Mouse (Mus musculus) left cerebral cortex, postnatal 4 days (tissue): ENCODE measurements around the gene Lrmda. TPM values are rescaled to one million over a fixed set of nuclear protein-coding genes. Genes with fewer than 3 reads are reported as not detected.
A peak's percentile ranks its signal among the peaks of the same experiment; 100 is the strongest.

Experiments
- DNase-seq: peaks from one replicate; pipeline ENCODE4 v3.0.0-alpha.2; 2022
- intact Hi-C: fragments of 180-260 bp; cut with DNase I; formaldehyde crosslinking; loops from one replicate; pipeline ENCODE4 v1.15.1; 2025
- total RNA-seq, 2 experiments: library from RNA; stranded (reverse); gene quantifications; 2 replicates each; pipeline ENCODE4 v1.2.3; 2021

Gene Lrmda
- under 1 TPM in 1 of 2 experiments, not detected in 1; 0.74 TPM for total RNA-seq

DNA sequence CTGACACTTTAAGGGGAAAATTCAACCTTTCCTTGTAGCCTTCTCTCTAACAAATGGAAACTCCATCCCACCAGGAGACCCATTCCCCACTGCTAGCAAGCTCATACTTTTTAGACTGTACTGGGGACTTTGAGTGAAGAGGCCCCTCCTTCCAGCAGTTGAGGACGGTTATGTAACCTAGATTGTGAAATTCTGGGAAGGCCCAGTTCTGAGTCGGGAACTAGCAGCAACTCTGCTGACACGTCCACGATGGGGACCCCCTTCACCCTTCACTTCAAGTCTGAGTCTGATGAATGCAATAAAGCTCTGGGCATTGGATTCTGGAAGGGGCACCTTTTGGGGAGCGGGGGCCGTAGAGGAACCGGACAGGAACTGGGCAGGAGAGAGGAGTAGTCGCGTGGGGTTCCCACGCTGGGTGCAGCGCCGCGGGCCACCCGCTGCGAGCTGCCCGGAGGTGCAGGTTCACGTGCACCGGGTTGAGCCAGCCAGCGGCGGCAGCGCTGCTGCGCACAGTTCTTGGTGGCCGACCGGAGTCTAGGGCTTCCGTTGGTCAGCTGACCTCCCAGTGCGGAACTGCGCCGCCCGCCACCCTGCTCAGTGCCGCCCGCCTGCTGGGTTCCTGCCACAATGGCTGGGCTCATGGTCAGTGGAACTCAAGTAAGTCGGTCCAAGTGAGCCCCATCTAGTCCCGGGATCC is at the start of gene Lrmda:
Gene Lrmda, plus strand, starts transcription at position 461 of the 697 bp plus-strand sequence.
- intact Hi-C loops: no loop called here
- DNase-seq: peak; percentile 32

DNA sequence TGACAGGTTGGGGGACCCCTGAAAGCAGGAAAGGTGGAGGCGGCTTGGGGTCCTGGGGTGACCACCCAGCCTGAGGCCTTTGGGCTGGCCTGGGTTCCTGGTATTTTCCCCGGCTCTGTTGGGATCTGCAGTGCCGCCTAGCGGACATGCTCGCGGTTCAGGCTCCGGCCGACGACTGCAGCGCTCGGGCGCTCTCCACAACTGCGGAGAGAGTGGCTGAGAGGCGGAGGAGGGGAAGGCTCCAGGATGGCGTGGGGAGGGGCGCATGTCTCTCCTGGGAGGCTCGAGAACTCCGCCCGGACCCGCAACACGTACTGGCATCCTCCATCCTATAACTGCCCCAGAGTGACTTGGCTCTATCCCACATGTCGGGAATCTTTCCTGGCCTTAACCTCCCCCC is 38.0 kb upstream of the Lrmda start:
- intact Hi-C loops: loop anchor here (10.0 kb wide), 1 partner anchor 833 kb away; no protein-coding TSS in a partner anchor
- peak; percentile 79 for DNase-seq

DNA sequence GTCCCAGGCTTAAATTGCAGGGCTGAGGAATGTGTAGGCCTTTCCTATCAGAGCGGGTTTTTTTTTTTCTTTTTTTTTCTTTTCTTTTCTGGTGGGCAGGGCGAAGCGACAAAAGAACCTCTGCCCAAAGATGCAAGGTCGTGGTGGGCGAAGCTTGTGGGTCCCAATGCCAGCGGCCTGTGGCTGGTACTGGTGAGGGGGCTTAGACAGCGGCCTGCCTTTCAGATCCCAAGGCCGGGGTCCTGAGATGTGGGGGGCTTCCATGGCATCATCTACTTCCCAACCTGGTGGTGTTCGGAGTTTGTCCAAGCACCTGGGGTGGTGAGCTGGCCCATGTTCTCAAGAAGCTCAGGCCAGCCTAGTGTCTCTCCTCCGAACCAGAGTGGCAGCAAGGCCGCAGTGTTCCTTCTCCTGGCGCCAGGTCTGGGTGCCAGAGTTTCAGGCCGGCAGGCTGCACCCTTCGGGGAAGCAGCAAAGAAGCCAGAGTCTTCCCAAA is 37.4 kb upstream of the Lrmda start:
- intact Hi-C loops: loop anchor here (10.0 kb wide), 1 partner anchor 833 kb away; no protein-coding TSS in a partner anchor
- no peak for DNase-seq

DNA sequence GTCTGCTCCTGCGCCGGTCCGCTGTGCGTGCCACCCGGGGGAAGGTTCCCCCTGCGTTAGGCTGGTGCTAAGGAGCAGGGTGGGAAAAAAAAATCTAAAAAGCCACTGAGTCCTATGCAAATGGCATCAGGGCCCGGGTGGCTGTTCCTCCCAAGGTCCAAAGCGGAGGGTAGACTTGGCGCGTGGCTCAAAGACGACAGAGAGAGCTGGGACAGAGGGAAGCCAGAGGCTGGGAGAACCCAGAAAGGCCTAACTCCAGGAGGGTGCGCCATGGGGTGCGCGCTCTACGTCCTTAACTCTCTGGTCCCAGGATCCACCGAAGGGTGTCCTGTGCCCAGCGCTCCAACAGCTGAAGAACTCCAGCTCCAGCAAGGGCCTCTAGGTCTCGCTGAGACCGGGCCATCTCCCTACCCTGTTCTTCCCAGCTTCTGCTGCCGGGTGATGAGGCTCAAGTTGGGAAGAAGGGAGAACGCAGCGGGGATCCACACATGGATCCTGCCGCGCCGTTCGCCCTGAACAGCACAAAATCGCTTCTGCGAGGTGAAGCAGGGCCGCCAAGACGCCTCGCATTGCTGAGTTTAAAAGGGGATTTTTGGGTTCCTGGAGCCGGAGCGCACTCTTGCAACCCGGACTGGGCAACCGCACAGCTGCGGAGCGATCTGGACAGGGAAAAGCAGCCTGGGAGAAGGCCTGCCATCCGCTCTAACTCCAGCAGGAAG is 36.8 kb upstream of the Lrmda start:
- no peak for DNase-seq
- intact Hi-C loops: loop anchor here (10.0 kb wide), 1 partner anchor 832 kb away; no protein-coding TSS in a partner anchor

DNA sequence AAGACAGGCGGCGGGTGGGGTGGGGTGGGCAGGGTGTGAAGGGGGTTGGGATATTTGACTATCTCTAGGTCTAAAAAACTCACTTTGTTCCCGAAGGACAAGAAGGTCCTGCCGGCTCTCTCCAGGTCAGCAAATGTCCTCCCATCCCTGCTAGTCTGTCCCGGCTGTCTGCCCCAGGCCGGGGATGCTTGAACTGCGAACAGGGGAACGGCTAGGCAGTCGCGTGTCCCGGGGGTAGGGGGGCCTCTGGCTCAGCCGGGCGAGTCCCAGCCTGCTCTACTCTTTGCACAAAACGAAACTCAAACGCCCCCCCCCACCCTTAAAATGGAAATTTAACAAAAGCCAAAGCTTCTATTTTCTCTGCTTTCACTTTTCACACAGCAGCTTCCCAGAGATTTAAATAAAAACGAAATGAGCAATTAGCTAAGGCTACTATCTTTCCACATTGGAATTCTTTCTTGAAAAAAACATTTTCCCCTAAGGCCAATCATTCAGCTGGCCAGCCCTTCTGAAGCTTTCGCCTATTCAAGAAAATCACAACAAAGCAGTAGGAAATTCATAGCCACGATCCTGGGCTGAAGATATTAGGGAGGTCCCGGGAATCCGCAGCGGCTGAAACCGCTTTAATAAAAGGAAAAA is 36.1 kb upstream of the Lrmda start:
- no peak for DNase-seq
- intact Hi-C loops: loop anchor here (10.0 kb wide), 1 partner anchor 831 kb away; no protein-coding TSS in a partner anchor

DNA sequence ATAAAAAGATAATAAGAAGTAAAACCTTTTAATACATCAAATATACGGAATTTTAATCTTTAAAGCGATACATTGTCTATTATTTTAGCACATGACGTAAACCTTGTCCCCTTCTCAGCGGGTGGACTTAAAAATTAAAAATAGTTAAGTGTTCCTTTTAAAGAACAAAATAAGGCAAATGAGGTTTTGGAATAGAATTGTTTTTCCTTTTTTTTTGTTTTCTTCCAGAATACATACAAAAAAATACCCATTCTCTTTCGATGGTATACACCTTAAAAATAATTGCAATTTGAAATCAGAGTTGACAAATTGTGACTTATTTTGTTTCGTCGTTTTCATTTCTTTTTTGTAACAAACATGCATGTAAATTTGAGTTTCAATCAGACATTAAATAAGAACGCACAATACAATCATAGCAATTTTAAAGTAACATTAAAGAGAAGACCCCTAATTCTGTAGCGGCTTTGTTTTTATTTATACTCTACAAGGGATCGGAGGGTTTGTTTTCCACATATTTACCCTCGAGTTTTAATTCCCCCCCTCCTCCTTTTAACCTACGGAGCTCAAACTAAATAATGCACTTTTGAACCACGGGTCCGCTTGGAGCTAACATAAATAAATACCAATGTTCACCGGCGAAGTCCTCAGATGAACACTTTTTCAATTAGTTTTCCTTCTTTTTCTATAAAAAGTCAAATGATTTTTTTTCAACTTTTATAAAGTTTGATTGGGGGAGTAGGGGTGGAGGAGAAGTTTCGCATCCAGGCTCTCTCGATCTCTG is 35.4 kb upstream of the Lrmda start:
- no peak for DNase-seq
- intact Hi-C loops: loop anchor here (10.0 kb wide), 1 partner anchor 831 kb away; no protein-coding TSS in a partner anchor

DNA sequence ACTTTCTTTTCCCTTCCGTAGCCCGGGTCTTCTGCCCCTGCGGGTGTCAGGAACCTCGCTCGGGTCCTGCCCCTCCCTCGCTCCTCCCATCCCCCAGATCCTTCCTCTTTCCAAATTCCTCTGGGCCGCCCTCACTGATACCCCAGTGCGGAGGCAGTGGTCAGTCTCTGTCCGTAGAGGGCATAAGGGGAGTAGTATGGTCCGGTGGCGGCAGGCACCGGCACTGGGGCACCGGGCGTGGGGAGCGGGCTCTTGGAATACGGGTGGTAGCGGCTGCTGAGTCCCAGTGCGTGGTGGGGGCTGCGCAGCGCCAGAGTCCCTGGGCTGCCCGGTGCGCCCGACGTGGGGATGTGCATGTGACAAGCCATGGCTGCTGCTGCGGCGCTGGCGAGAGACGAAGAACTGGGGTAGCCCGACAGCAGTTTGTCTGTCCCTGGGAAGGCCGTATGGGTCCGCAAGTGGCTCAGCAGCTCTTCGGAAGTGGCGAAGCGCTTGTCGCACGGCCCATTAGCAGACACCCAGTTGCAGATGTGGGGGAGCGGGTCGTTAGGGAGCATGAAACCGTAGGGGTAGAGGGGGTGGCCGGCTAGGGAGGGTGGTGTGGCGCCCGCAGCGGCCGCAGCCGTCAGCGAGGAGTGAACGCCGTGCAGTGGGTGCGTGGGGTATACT is 34.6 kb upstream of the Lrmda start:
- intact Hi-C loops: loop anchor here (5.0 to 10.0 kb wide), 5 partner anchors 457 to 1417 kb away; no protein-coding TSS in a partner anchor
- DNase-seq: no peak

DNA sequence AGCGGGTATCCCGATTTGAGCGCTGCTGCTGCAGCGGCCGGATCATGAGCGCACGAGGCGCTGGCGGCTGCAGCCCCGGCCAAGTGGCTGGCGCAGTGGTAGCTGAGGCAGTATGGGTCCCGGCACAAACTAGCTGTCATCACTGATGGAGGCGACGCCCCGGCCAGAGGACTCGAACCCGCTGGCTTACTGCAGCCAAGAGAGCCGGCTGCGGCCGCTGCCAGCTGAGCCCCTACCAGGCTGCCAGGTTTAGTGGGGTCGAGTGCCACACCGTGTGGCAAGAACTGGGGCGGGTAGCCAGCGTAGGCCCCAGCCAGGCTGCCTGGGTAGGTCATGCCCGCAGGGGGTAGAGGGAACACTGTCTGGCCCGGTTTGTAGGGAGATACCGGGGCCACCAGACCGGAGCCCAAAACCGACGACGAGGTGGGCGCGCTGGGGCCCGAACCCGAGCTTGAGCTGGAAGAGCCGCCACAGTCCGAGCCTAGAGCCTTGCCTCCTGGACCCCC is 34.0 kb upstream of the Lrmda start:
- intact Hi-C loops: loop anchor here (5.0 to 10.0 kb wide), 5 partner anchors 457 to 1417 kb away; no protein-coding TSS in a partner anchor
- peak; percentile 46 for DNase-seq

DNA sequence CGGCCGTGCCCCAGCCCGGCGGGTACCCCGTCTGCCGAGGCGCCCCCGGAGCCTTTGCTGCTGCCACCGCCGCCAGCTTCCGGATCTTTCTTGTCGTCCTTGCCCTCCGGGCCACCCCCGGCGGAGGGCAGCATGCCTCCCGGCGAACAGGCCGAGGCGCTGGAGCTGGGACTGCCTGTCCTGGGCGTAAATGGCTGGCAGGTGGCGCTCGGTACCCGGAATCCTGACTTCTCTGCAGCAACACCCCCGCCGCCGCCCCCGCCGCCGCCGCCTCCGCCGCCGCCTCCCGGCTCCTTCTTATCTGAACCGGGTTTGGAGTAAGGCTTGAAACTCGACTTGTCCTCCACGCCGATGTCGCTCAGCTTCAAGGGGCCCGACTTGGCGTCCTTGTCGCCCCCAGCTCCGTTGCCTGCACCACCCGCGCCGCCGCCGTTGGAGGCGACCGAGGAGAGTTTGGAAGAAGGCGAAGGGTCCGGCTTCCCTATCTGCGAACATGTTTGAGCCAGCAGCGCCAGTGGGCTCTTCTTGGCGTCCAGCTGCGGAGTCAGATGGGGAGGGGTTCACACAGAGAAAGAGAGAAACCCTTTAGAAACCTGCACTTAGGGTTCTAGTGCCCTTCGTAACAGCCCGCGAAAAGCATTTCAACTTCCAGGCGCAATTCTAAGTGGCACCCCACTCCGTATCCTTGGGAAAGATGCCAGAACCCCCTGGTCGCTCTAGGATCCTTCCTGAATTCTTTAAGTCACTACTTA is 33.4 kb upstream of the Lrmda start:
- intact Hi-C loops: loop anchor here (5.0 to 10.0 kb wide), 5 partner anchors 456 to 1416 kb away; no protein-coding TSS in a partner anchor
- peak; percentile 91 for DNase-seq

DNA sequence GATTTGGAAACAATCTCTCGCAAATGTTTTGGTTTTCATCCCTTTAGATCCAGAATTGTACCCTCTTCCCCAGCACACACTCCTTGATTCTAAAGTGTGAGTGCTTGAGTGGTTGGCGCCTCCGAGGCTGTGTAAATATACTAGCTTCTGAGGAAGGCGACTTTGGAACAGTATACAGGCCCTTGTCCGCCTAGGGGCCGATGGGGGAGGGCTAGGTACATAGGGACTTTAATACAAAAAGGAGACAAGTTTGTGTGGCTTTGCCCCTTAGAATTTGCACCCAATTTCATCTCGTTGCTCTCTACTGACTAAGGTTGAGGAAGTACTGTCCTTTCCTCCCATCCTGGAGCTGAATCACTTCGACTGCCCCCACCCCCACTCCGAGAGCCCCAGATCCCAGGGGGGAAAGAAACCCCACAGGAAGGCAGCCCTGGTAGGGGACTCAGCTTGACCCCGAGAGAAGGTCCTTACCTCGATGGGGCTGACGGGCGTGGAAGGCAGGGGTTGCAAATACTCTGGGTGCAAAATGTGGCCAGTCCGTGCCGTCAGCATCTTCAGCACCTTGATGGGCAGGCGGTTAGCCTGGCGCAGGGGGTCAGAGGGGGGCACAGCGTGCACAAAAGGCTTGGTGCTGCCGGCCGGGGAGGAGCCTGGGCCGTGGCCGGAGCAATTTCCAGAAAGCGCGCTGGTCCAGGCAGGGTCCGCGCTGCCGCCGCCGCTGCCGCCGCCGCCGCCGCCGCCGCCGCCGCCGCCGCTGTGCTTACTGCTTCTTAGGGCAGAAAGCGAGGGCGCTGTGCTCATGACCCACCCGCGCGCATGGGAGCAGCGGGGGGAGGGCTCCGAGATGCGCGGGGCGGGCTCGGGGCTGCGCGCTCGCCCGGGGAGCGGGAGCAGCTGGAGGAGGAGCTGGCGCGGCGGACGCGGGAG is 32.5 kb upstream of the Lrmda start:
- peak; percentile 39 for DNase-seq
- intact Hi-C loops: loop anchor here (5.0 to 10.0 kb wide), 5 partner anchors 455 to 1415 kb away; no protein-coding TSS in a partner anchor

DNA sequence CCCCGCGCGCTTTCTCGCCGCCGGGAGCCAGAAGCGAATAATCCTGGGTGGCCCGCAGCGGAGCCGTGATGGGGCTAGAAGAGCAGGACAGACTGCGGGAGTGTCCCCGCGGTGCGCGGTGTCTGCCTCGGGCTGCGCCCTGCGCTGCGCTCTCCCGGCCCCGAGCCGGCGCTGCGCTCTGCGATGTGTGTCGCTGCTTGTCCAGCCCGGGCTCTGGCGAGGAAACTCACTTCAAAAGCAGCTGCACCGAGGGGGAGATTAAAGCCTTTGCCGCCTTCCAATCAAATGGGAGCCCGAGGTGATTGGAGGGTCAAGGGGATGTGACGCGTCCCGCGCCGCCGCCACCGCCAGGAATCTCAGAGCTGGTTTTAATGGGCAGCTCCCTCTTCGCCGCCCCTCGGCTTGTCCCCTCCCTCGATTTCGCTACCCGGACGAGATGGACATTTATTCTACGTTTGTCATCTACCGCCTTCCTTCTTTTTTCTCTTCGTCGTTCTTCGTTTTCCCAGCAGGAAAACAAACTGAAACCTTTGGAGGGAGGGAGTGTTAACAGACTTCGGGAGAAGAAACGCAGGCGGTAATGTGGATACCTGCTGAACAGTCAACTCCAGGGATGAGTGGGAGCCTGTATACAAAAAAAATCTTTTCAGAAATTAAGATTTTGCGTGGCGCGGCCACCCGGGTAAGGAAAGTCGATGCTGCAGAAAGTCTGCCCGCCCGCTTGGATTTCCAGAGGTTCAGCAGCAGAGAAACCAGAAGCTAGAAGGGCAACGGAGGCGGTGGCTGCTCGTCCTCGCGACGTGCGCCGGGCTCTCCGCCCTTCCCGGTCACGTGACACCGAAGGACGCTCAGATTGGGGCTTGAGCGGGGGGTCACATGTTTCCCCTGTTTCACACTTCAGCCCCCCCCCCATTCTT is 31.6 kb upstream of the Lrmda start:
- intact Hi-C loops: loop anchor here (5.0 to 10.0 kb wide), 5 partner anchors 454 to 1414 kb away; no protein-coding TSS in a partner anchor
- DNase-seq: peak; percentile 96

DNA sequence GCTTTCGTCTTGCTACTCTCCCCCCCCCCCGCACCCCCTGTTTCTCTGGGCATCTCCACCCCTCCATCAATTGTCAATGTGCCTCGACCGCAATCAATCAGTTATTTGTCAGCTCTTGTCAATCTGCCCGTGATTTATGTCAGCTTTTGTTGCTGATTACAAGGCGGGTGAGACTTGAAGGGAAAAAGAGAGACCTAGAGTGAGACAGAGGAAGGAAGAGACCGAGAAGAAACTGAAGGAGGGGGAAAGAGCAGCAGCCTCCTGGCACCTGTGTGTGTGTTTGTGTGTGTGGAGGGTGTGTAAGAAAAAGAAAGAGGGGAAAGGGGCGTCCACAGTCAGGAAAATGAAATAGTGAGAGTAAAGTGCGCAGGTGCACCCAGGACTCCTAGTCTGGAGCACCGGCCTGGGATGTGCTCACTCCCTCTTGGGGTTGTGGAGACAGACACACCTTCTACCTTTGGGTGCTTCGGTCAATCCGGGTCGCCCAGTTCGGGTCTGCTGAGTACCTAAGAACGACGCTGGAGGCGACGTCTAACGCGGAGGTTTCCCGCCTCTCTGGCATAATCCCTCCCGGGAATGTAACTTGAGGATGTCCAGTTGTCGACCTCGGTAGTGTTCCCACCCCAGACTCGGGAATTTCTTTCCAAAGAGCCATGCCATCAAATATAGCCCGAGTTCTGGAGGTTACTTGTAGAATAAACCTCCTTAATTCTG is 30.8 kb upstream of the Lrmda start:
- no peak for DNase-seq
- intact Hi-C loops: loop anchor here (5.0 to 10.0 kb wide), 5 partner anchors 454 to 1414 kb away; no protein-coding TSS in a partner anchor

DNA sequence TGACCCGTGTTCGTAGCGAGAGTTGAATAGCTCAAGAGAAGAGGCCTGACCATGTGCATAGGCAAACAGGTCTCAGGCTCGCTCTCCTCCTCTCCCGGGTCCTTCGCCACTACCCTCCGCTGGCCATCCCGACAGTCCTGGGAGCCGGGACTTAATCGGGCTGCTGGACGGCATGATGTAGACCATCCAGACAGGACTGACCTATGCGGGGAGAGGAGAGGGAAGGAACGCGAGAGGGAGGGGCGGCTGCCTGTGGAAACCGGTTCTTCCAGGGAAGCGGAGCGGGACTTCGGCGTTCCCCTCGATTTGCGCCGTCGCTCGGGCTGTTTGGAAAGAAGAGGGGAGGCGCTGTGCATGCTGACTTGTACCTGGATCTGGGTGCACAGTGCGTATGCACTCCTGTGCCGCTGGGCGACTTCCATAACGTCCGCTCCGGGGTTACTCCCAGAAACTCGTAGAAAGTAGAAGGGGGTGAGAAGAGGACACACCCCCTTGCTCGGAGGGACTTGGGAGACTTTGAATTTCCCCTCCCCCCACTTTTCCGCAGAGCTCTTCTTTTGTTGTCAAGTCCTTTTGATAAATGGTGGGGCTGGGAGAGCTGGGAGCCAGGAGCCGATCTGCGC is 30.1 kb upstream of the Lrmda start, which contains the start of gene Zfp503:
Gene Zfp503, minus strand, starts transcription at position 311 of the 623 bp plus-strand sequence.
- intact Hi-C loops: loop anchor here (5.0 to 10.0 kb wide), 5 partner anchors 453 to 1413 kb away; no protein-coding TSS in a partner anchor
- no peak for DNase-seq

DNA sequence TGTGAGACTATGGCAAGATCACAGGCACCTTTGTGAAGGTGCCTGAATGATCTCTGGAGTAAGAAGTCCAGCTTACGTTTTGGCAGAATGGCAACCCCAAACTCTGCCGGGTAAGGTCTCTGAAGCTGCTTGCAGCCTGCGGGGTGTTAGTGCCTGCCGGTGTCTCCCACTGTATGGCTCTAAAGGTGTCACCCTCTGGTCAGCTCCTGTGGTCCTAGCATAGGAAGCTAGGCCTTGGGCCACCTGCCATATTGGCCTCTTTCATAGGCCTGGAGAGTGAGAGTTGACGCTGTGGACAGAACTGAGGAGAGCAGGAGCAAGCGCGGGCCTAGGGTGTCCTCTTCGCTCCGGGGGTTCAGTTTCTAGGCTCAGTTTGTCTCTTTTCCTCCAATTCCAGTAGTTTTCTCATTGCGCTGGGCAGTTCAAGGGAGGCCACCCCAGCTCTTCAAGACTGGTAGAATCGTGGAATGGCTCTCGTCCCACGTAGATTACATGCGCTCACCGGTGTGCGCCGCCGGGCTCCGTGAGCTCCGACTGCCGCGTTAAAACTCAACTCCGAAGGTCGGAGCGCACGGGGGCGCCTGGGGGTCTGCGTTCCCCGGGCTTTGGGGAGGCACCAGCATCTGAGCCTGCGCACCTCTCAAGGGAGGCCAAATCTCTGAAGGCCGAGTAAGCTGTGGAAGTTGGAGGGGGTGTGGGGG is 29.0 kb upstream of the Lrmda start:
- no peak for DNase-seq
- intact Hi-C loops: no loop called here
